Mouse (Mus musculus): ENCODE results near the gene Scarb1. TPM values are rescaled to one million over a fixed set of nuclear protein-coding genes. Genes with fewer than 3 reads are reported as not detected.

The Scarb1 gene
- polyA plus RNA-seq, 1 experiment from 2014 or later: 30.1 TPM

DNA sequence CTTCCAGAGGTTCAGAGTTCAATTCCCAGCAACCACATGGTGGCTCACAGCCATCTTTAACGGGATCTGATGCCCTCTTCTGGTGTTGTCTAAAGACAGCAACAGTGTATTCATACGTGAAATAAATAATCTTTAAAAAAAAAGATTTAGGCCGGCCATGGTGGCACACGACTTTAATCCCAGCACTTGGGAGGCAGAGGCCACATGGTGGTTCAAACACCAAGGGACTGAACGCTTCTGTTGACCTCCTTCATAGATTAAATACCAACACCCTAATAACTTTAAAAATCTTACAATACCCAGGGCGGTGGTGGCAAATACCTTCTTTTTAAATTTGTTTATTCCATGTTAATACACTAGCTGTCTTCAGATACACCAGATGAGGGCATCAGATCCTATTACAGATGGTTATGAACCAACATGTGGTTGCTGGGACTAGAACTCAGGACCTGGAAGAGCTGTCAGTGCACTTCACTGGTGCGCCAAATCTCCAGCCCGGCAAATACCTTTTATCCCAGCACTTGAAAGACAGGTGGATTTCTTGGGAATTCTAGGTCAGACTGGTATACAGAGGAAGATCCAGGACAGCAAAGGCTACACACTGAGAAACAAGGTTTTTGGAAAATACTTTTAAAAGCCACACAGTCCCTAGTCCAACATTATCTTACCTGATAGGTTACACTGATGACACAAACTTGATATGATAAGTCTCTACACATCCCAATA, 44.5 kb upstream of the Scarb1 start:
- no peak for ATAC-seq (ENCODE audit: low FRiP score, low TSS enrichment)
- Histone ChIP-seq H3K4me3 (ENCODE audit: low read depth, low read length) (peak overlapping the region; percentile 6; the same call in 1 of the 2 replicates), H3K9ac (ENCODE audit: low read length) (no peak overlapping the region), H3K4me1 (replicated peaks; ENCODE audit: control insufficient read depth, insufficient read depth) (0 out of 2 replicates have a peak, but pooled peaks cover under 1% of the 10 kb centered on the region), H3K27ac (replicated peaks) (no peak overlapping the region), H3K27me3 (ENCODE audit: control insufficient read depth, insufficient read depth, low read length) (no peaks in the 10 kb centered on the region), H3K4me2 (replicated peaks; ENCODE audit: low read depth) (peak overlapping the region; percentile 36), H3K9me3 (ENCODE audit: control insufficient read depth, low read length) (no peaks in the 10 kb centered on the region), H3K36me3 (ENCODE audit: control insufficient read depth, insufficient read depth, low read length) (peaks cover 7% of the 10 kb centered on the region)
- DNase-seq (ENCODE audit: low spot score): no peak
- WGBS: 56% methylated on average over 8 of the region's 8 CpGs
- peak; percentile 12; the same call in 1 of the 2 replicates for TF ChIP-seq CTCF (IDR thresholded peaks at IDR 0.05; ENCODE audit: low read depth)
- no peak for TF ChIP-seq EP300 (optimal IDR thresholded peaks at IDR 0.05)

GRCm38 (mm10) chr5:125384512-125385214, 43.8 kb upstream of the Scarb1 start:
- TF ChIP-seq EP300 (optimal IDR thresholded peaks at IDR 0.05): no peak
- no peak for TF ChIP-seq CTCF (IDR thresholded peaks at IDR 0.05; ENCODE audit: low read depth)
- no peaks in the 10 kb centered on the region for H3K4me1 ChIP-seq (replicated peaks; ENCODE audit: control insufficient read depth, insufficient read depth)
- H3K9ac ChIP-seq (ENCODE audit: low read length): no peak overlapping the region
- H3K27ac ChIP-seq (replicated peaks): no peak overlapping the region
- H3K9me3 ChIP-seq (ENCODE audit: control insufficient read depth, low read length): no peaks in the 10 kb centered on the region
- H3K27me3 ChIP-seq (ENCODE audit: control insufficient read depth, insufficient read depth, low read length): no peaks in the 10 kb centered on the region
- DNase-seq (ENCODE audit: low spot score) (peak; percentile 31), ATAC-seq (ENCODE audit: low FRiP score, low TSS enrichment) (peak; percentile 38; the same call in 1 of the 2 replicates)
- H3K4me2 ChIP-seq (replicated peaks; ENCODE audit: low read depth): no peak overlapping the region
- H3K4me3 ChIP-seq (ENCODE audit: low read depth, low read length): no peak overlapping the region
- 64% methylated on average over 2 of the region's 2 CpGs for WGBS
- peaks cover 7% of the 10 kb centered on the region for H3K36me3 ChIP-seq (ENCODE audit: control insufficient read depth, insufficient read depth, low read length)

DNA sequence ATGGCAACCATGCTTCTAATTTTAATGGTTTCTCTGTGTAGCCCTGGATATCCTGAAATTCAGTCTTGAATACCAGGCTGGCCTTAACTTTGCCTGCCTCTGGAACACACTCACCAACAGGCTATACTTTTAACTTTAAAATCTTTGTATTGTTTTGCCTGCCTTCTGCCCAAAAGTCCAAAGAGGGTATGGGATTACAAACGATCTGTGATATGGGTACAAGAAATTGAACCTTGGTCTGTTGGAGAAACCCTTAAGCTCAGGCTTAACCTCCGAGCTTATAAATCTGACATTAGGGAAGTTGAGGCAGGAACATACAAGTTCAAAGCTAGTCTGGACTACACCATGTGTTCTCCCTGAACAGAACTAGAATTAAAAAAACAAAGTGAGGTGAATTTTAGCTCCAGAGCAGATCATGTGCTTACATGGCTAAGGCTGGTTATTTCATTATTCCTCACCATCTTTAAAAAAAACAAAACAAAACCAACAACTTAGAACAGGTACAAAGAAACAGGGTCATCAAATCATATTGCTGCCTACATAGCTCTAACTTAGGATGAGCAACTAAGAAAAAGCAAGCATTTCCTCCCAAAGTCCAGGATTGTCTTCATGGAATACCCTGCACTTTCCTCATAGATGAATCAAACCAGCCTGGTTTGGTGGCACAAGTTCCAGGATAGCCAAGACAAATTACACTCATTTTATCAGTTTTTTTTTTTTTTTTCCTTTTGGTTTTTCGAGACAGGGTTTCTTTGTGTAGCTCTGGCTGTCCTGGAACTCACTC, 42.9 kb upstream of the Scarb1 start:
- H3K36me3 ChIP-seq (ENCODE audit: control insufficient read depth, insufficient read depth, low read length): peaks cover 7% of the 10 kb centered on the region
- no peak overlapping the region for H3K27ac ChIP-seq (replicated peaks)
- WGBS: 63% methylated on average over 3 of the region's 3 CpGs
- H3K4me3 ChIP-seq (ENCODE audit: low read depth, low read length): no peak overlapping the region
- no peak for DNase-seq (ENCODE audit: low spot score)
- no peaks in the 10 kb centered on the region for H3K9me3 ChIP-seq (ENCODE audit: control insufficient read depth, low read length)
- ATAC-seq (ENCODE audit: low FRiP score, low TSS enrichment): peak; percentile 4; the same call in 1 of the 2 replicates
- H3K9ac ChIP-seq (ENCODE audit: low read length): no peak overlapping the region
- no peak overlapping the region for H3K4me2 ChIP-seq (replicated peaks; ENCODE audit: low read depth)
- no peaks in the 10 kb centered on the region for H3K27me3 ChIP-seq (ENCODE audit: control insufficient read depth, insufficient read depth, low read length)
- H3K4me1 ChIP-seq (replicated peaks; ENCODE audit: control insufficient read depth, insufficient read depth): no peaks in the 10 kb centered on the region
- TF ChIP-seq EP300 (optimal IDR thresholded peaks at IDR 0.05) (no peak), CTCF (IDR thresholded peaks at IDR 0.05; ENCODE audit: low read depth) (no peak)

DNA sequence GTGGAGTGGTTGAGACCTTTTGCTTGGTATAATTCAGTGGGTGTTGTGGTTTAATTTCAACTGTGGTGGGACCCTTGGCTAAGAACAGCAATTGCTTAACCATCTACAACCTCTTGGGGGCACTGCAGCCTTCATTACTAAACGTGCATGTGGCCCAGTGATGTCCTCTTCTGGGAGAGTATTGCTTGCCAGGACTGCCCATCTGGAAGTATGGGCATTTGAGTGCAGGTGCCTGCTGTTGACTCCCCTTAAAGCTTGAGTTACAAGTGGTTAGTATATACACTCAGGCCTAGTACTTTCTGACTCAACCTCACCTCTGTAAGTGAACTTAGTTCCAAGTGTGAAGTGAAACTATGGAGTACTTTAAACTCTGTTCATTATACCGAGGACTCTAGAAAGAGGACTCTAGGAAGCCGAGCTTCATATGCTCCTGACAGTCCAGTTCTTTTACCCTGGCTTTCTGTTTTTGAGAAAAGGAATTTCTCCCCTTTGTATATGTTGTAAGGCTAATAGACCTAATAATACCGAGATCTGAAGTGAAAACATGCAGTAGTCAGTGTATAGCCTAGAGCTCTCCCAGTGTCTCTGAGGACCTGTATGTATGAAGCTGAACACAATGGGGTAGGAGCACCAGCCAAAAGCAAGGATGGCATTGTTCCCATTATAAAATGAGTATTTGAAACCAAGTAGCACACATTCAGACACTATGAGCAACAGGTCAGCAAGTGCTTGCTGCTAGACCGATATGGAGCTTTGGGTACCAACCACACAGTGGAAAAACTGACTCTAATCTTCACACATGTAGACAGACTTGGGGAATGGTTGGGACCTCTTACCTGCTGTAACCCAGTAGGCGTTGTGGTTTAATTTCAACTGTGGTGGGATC, 42.0 kb upstream of the Scarb1 start:
- no peak overlapping the region for H3K4me3 ChIP-seq (ENCODE audit: low read depth, low read length)
- peak; percentile 67 for DNase-seq (ENCODE audit: low spot score)
- H3K9me3 ChIP-seq (ENCODE audit: control insufficient read depth, low read length): no peaks in the 10 kb centered on the region
- WGBS: 32% methylated on average over 6 of the region's 6 CpGs
- H3K9ac ChIP-seq (ENCODE audit: low read length): no peak overlapping the region
- TF ChIP-seq EP300 (optimal IDR thresholded peaks at IDR 0.05) (no peak), CTCF (IDR thresholded peaks at IDR 0.05; ENCODE audit: low read depth) (peak; percentile 83)
- H3K4me2 ChIP-seq (replicated peaks; ENCODE audit: low read depth): no peak overlapping the region
- H3K36me3 ChIP-seq (ENCODE audit: control insufficient read depth, insufficient read depth, low read length): peaks cover 7% of the 10 kb centered on the region
- ATAC-seq (ENCODE audit: low FRiP score, low TSS enrichment): peak; percentile 72
- H3K27ac ChIP-seq (replicated peaks): 0 out of 2 replicates have a peak overlapping the region, but pooled peaks have one; percentile 2
- no peaks in the 10 kb centered on the region for H3K4me1 ChIP-seq (replicated peaks; ENCODE audit: control insufficient read depth, insufficient read depth)
- H3K27me3 ChIP-seq (ENCODE audit: control insufficient read depth, insufficient read depth, low read length): no peaks in the 10 kb centered on the region
